Mouse (Mus musculus) olfactory bulb, adult 2 months (tissue): ENCODE results near the gene Gse1.

Source experiments
- CTCF ChIP-seq: fragments of 200-500 bp; IDR thresholded peaks from 2 replicates; pipeline ENCODE4 v1.5.1; 2012; ENCODE audit warnings: low read depth, mild to moderate bottlenecking, low read length, moderate library complexity; ENCODE audit not compliant: insufficient read depth
- POLR2A ChIP-seq: fragments of 200-500 bp; IDR thresholded peaks from 2 replicates; pipeline ENCODE4 v1.6.1; 2012; ENCODE audit warnings: mild to moderate bottlenecking, low read depth, low read length, moderate library complexity; ENCODE audit not compliant: insufficient read depth

DNA sequence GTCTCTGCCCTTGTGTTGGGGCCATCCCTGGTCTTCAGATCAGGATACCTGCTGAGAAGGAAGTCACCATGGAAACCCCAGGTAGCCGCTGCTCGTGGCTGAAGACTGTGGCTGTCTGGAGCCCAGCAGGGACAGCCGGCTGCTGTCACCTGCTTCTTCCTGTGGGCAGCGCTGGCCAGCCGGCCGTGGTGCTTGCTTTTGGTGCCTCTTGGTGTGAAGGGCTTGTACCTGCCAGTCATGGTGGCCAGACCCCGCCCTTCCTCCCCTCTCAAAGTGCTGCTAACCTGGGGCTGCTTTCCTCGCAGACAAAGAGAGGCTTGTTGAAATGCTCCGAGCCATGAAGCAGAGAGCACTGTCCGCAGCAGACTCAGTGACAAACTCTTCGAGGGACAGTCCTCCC lies 345.6 kb downstream of the Gse1 start:
- TF ChIP-seq POLR2A (no peak), CTCF (no peak)
